Comparison of ENCODE assay signal across 8 mouse cellular contexts in the genomic region with DNA sequence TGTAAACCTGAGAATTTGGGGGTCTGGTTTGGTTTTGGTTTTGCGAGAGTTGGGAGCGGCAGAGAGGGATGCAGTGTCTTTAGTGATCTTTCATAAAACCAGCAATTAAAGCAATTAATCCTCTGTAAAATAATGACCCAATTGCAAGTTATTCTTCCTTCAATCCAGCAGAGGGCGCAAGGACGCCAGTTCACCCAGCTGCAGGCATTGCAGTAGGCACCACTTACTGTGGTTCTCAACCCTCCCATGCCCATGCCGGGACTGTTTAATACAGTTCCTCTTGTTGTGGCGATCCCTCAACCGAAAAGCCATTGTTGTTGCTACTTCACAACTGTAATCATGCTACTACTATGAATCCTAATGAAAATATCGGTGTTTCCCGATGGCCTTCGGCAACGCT.
DNase-seq lines count a peak whose midpoint lies in the region; ATAC-seq and TF ChIP-seq lines count a peak whose summit lies in the region.

No protein-coding gene starts in this region.

- WGBS in heart, postnatal 0 days = 54% methylated on average over 11 of the region's 11 CpGs
- 51% methylated on average over 11 of the region's 11 CpGs for WGBS in midbrain, embryonic 13.5 days

- H3K4me2 ChIP-seq in heart, postnatal 0 days (ENCODE audit: low read depth, low read length) = no peak overlapping the region
- no peak overlapping the region for H3K4me2 ChIP-seq in midbrain, embryonic 13.5 days (replicated peaks)

- TF ChIP-seq EP300 in heart, postnatal 0 days (IDR thresholded peaks at IDR 0.05; ENCODE audit: low read depth) = no peak

- 0 out of 2 replicates have a peak, but pooled peaks cover 3% of the 10 kb centered on the region for H3K9me3 ChIP-seq in heart, postnatal 0 days (replicated peaks; ENCODE audit: control insufficient read depth, low read length)
- H3K9me3 ChIP-seq in midbrain, embryonic 13.5 days = no peaks in the 10 kb centered on the region

- no peak for TF ChIP-seq POLR2A in testis, adult 2 months (IDR thresholded peaks at IDR 0.05; ENCODE audit: control insufficient read depth, low read depth, low read length)

- TF ChIP-seq CTCF in left cerebral cortex, adult 2 months (IDR thresholded peaks at IDR 0.05) = peak; percentile 74
- TF ChIP-seq CTCF in heart, postnatal 0 days (IDR thresholded peaks at IDR 0.05; ENCODE audit: low read depth) = peak; percentile 82
- TF ChIP-seq CTCF in testis, adult 2 months (IDR thresholded peaks at IDR 0.05; ENCODE audit: control insufficient read depth, insufficient read depth, insufficient replicate concordance, low read depth, low read length) = peak; percentile 82; the same call in 1 of the 2 replicates

- H3K9ac ChIP-seq in heart, postnatal 0 days (replicated peaks; ENCODE audit: low read depth, low read length) = no peak overlapping the region
- no peak overlapping the region for H3K9ac ChIP-seq in midbrain, embryonic 13.5 days (replicated peaks)

- H3K27me3 ChIP-seq in heart, postnatal 0 days (ENCODE audit: control insufficient read depth, insufficient read depth, low read length) = no peaks in the 10 kb centered on the region
- H3K27me3 ChIP-seq in midbrain, embryonic 13.5 days = no peaks in the 10 kb centered on the region
- H3K27me3 ChIP-seq in testis, adult 2 months (ENCODE audit: control insufficient read depth, insufficient read depth, low read length) = no peaks in the 10 kb centered on the region

- H3K4me1 ChIP-seq in heart, postnatal 0 days (ENCODE audit: control insufficient read depth, insufficient read depth) = peaks cover 17% of the 10 kb centered on the region
- peaks cover 25% of the 10 kb centered on the region for H3K4me1 ChIP-seq in midbrain, embryonic 13.5 days (replicated peaks)
- H3K4me1 ChIP-seq in testis, adult 2 months (ENCODE audit: control insufficient read depth, insufficient read depth, low read length) = peaks cover 5% of the 10 kb centered on the region

- intact Hi-C loops in left cerebral cortex, adult 2 months (cut with DNase I) = loop anchor here (1.0 to 2.0 kb wide), 2 partner anchors 74 to 322 kb away; no protein-coding TSS in a partner anchor
- intact Hi-C loops in left cerebral cortex, postnatal 10 days (cut with DNase I) = loop anchor here (2.0 to 10.0 kb wide), 3 partner anchors 74 to 322 kb away; a partner anchor contains a TSS

- ATAC-seq in heart, postnatal 0 days (ENCODE audit: insufficient read depth, low read depth) = peak; percentile 45; the same call in 1 of the 2 replicates
- ATAC-seq in midbrain, embryonic 13.5 days = peak; percentile 78

- no peak overlapping the region for H3K27ac ChIP-seq in left cerebral cortex, adult 2 months
- H3K27ac ChIP-seq in heart, postnatal 0 days (ENCODE audit: low read depth) = no peak overlapping the region
- no peak overlapping the region for H3K27ac ChIP-seq in midbrain, embryonic 13.5 days
- H3K27ac ChIP-seq in testis, adult 2 months (ENCODE audit: control insufficient read depth, insufficient read depth, low read depth, low read length) = no peak overlapping the region

- DNase-seq in left cerebral cortex, adult 2 months (ENCODE audit: extremely low spot score in 1 of 2, low spot score in 2 of 2) = peak in 1 of 2 experiments; percentile 50
- DNase-seq in left cerebral cortex, adult 8-10 months (ENCODE audit: low spot score in 2 of 2) = no peak
- peak; percentile 46 for DNase-seq in T-cell, adult 2 months (ENCODE audit: low spot score)
- peak; percentile 64 to 76 for DNase-seq in cerebellum, postnatal 25 days
- DNase-seq in heart, postnatal 0 days (ENCODE audit: low spot score) = peak; percentile 49
- peak; percentile 44 to 59 for DNase-seq in left cerebral cortex, postnatal 10 days (ENCODE audit: extremely low spot score in 1 of 2, low spot score in 2 of 2)

- H3K4me3 ChIP-seq in left cerebral cortex, adult 2 months = no peak overlapping the region
- H3K4me3 ChIP-seq in heart, postnatal 0 days (ENCODE audit: low read depth, low read length) = no peak overlapping the region
- no peak overlapping the region for H3K4me3 ChIP-seq in midbrain, embryonic 13.5 days (replicated peaks)
- H3K4me3 ChIP-seq in testis, adult 2 months (ENCODE audit: control insufficient read depth, low read depth, low read length) = no peak overlapping the region; the same call in 1 of the 2 replicates

- H3K36me3 ChIP-seq in heart, postnatal 0 days (replicated peaks; ENCODE audit: control insufficient read depth, insufficient read depth, low read length) = peaks cover 13% of the 10 kb centered on the region
- H3K36me3 ChIP-seq in midbrain, embryonic 13.5 days = peaks cover 33% of the 10 kb centered on the region
- H3K36me3 ChIP-seq in testis, adult 2 months (ENCODE audit: control insufficient read depth, insufficient read depth, low read length) = no peaks in the 10 kb centered on the region

Comparison
In these comparisons a context has a peak if more than half of its experiments do, and no peak if none do; other contexts are left out.
1. DNase-seq: peak in T-cell, adult 2 months (single experiment), cerebellum, postnatal 25 days (2 of 2), heart, postnatal 0 days (single experiment) and left cerebral cortex, postnatal 10 days (2 of 2); none in left cerebral cortex, adult 8-10 months (0 of 2).
2. Peak in every context shown above with its lines, with median percentiles within 50 percentile points of each other: CTCF ChIP-seq.